Mouse (Mus musculus): Measurements from ENCODE around the gene Gdap1l1. TPM values are rescaled to one million over a fixed set of nuclear protein-coding genes. Genes with fewer than 3 reads are reported as not detected.
A peak's percentile ranks its signal among the peaks of the same experiment; 100 is the strongest.

The Gdap1l1 gene
- total and polyA plus RNA-seq, 2 experiments from 2014 or later, result 147 to 182 TPM

GRCm38 (mm10) chr2:163493031-163493430 lies 54.8 kb downstream of the Gdap1l1 start:
- no peak for TF ChIP-seq CTCF (IDR thresholded peaks at IDR 0.05)
- ATAC-seq (ENCODE audit: low FRiP score), result no peak
- 16% methylated on average over 5 of the region's 5 CpGs for WGBS

GRCm38 (mm10) chr2:163493976-163494375 lies 55.7 kb downstream of the Gdap1l1 start:
- peak; percentile 40 for DNase-seq (ENCODE audit: low spot score)
- no peak for TF ChIP-seq CTCF (IDR thresholded peaks at IDR 0.05)

More at GRCm38 (mm10) chr2:163493031-163493430, 54.8 kb downstream of the Gdap1l1 start:
- H3K9me3 ChIP-seq (ENCODE audit: low read length), result no peaks in the 10 kb centered on the region
- no peak for DNase-seq (ENCODE audit: low spot score)
- H3K9ac ChIP-seq (replicated peaks; ENCODE audit: low read length, poor library complexity, severe bottlenecking), result no peak overlapping the region
- no peaks in the 10 kb centered on the region for H3K36me3 ChIP-seq (ENCODE audit: insufficient read depth, low read length)
- H3K4me3 ChIP-seq (ENCODE audit: low read depth, low read length), result no peak overlapping the region
- no peak overlapping the region for H3K27ac ChIP-seq (ENCODE audit: low read depth, low read length)
- H3K27me3 ChIP-seq (ENCODE audit: insufficient read depth, low read length), result no peaks in the 10 kb centered on the region
- no peak overlapping the region for H3K4me2 ChIP-seq (ENCODE audit: low read depth, low read length, poor library complexity, severe bottlenecking)
- H3K4me1 ChIP-seq (ENCODE audit: insufficient read depth, low read length), result no peaks in the 10 kb centered on the region

GRCm38 (mm10) chr2:163494456-163494855 lies 56.2 kb downstream of the Gdap1l1 start:
- DNase-seq (ENCODE audit: low spot score) (no peak), ATAC-seq (ENCODE audit: low FRiP score) (no peak)
- Histone ChIP-seq H3K9me3 (ENCODE audit: low read length) (no peaks in the 10 kb centered on the region), H3K27me3 (ENCODE audit: insufficient read depth, low read length) (no peaks in the 10 kb centered on the region), H3K4me2 (ENCODE audit: low read depth, low read length, poor library complexity, severe bottlenecking) (no peak overlapping the region), H3K9ac (replicated peaks; ENCODE audit: low read length, poor library complexity, severe bottlenecking) (no peak overlapping the region), H3K27ac (ENCODE audit: low read depth, low read length) (no peak overlapping the region), H3K4me1 (ENCODE audit: insufficient read depth, low read length) (no peaks in the 10 kb centered on the region), H3K36me3 (ENCODE audit: insufficient read depth, low read length) (no peaks in the 10 kb centered on the region), H3K4me3 (ENCODE audit: low read depth, low read length) (no peak overlapping the region)
- WGBS, result 43% methylated on average over 6 of the region's 6 CpGs
- no peak for TF ChIP-seq CTCF (IDR thresholded peaks at IDR 0.05)

More at GRCm38 (mm10) chr2:163493976-163494375, 55.7 kb downstream of the Gdap1l1 start:
- no peak for ATAC-seq (ENCODE audit: low FRiP score)
- no peaks in the 10 kb centered on the region for H3K36me3 ChIP-seq (ENCODE audit: insufficient read depth, low read length)
- H3K4me2 ChIP-seq (ENCODE audit: low read depth, low read length, poor library complexity, severe bottlenecking), result no peak overlapping the region
- H3K9me3 ChIP-seq (ENCODE audit: low read length), result no peaks in the 10 kb centered on the region
- H3K4me1 ChIP-seq (ENCODE audit: insufficient read depth, low read length), result no peaks in the 10 kb centered on the region
- no peak overlapping the region for H3K9ac ChIP-seq (replicated peaks; ENCODE audit: low read length, poor library complexity, severe bottlenecking)
- no peak overlapping the region for H3K27ac ChIP-seq (ENCODE audit: low read depth, low read length)
- H3K4me3 ChIP-seq (ENCODE audit: low read depth, low read length), result no peak overlapping the region
- no peaks in the 10 kb centered on the region for H3K27me3 ChIP-seq (ENCODE audit: insufficient read depth, low read length)
- 47% methylated on average over 5 of the region's 5 CpGs for WGBS

GRCm38 (mm10) chr2:163502219-163502618 lies 63.9 kb downstream of the Gdap1l1 start:
- TF ChIP-seq CTCF (IDR thresholded peaks at IDR 0.05), result no peak
- no peak overlapping the region for H3K27ac ChIP-seq (ENCODE audit: low read depth, low read length)
- no peaks in the 10 kb centered on the region for H3K9me3 ChIP-seq (ENCODE audit: low read length)
- no peaks in the 10 kb centered on the region for H3K36me3 ChIP-seq (ENCODE audit: insufficient read depth, low read length)
- WGBS, result 51% methylated on average over 2 of the region's 2 CpGs
- ATAC-seq (ENCODE audit: low FRiP score) (no peak), DNase-seq (ENCODE audit: low spot score) (no peak)
- H3K9ac ChIP-seq (replicated peaks; ENCODE audit: low read length, poor library complexity, severe bottlenecking), result no peak overlapping the region
- H3K4me3 ChIP-seq (ENCODE audit: low read depth, low read length), result no peak overlapping the region
- no peak overlapping the region for H3K4me2 ChIP-seq (ENCODE audit: low read depth, low read length, poor library complexity, severe bottlenecking)
- H3K4me1 ChIP-seq (ENCODE audit: insufficient read depth, low read length), result no peaks in the 10 kb centered on the region
- no peaks in the 10 kb centered on the region for H3K27me3 ChIP-seq (ENCODE audit: insufficient read depth, low read length)

GRCm38 (mm10) chr2:163503191-163503590 lies 64.9 kb downstream of the Gdap1l1 start:
- H3K9ac ChIP-seq (replicated peaks; ENCODE audit: low read length, poor library complexity, severe bottlenecking), result no peak overlapping the region
- H3K36me3 ChIP-seq (ENCODE audit: insufficient read depth, low read length), result no peaks in the 10 kb centered on the region
- H3K4me1 ChIP-seq (ENCODE audit: insufficient read depth, low read length), result no peaks in the 10 kb centered on the region
- DNase-seq (ENCODE audit: low spot score), result no peak
- TF ChIP-seq CTCF (IDR thresholded peaks at IDR 0.05), result no peak
- 81% methylated on average over 7 of the region's 7 CpGs for WGBS
- H3K4me3 ChIP-seq (ENCODE audit: low read depth, low read length), result no peak overlapping the region
- no peaks in the 10 kb centered on the region for H3K9me3 ChIP-seq (ENCODE audit: low read length)
- no peaks in the 10 kb centered on the region for H3K27me3 ChIP-seq (ENCODE audit: insufficient read depth, low read length)
- no peak overlapping the region for H3K4me2 ChIP-seq (ENCODE audit: low read depth, low read length, poor library complexity, severe bottlenecking)
- no peak for ATAC-seq (ENCODE audit: low FRiP score)
- H3K27ac ChIP-seq (ENCODE audit: low read depth, low read length), result no peak overlapping the region

Other genes with a start within 250 kb of the Gdap1l1 start
- 7.6 and 14.3 TPM in 2 replicates for gene Tox2, start 235.4 kb upstream of the Gdap1l1 start, total RNA-seq (2014; rRNA removed)
- 57.0 and 64.7 TPM in 2 replicates for gene Tox2, start 235.4 kb upstream of the Gdap1l1 start, polyA plus RNA-seq (2015; fragmentation: Nextera tagmentation; extraction: Ambion mirVana)
- gene Jph2, start 40.5 kb upstream of the Gdap1l1 start, total RNA-seq (2014; rRNA removed), result 2.3 and 3.5 TPM in 2 replicates
- gene Jph2, start 40.5 kb upstream of the Gdap1l1 start, polyA plus RNA-seq (2015; fragmentation: Nextera tagmentation; extraction: Ambion mirVana), result 1.5 and 2.2 TPM in 2 replicates
- 27.6 and 29.9 TPM in 2 replicates for gene Oser1, start 13.8 kb upstream of the Gdap1l1 start, total RNA-seq (2014; rRNA removed)
- gene Oser1, start 13.8 kb upstream of the Gdap1l1 start, polyA plus RNA-seq (2015; fragmentation: Nextera tagmentation; extraction: Ambion mirVana), result 63.8 and 64.7 TPM in 2 replicates
- 24.5 and 29.9 TPM in 2 replicates for gene Fitm2, start 34.2 kb downstream of the Gdap1l1 start, total RNA-seq (2014; rRNA removed)
- 15.3 and 15.4 TPM in 2 replicates for gene Fitm2, start 34.2 kb downstream of the Gdap1l1 start, polyA plus RNA-seq (2015; fragmentation: Nextera tagmentation; extraction: Ambion mirVana)
- 0.38 TPM in 2 replicates for gene R3hdml, start 53.8 kb downstream of the Gdap1l1 start, total RNA-seq (2014; rRNA removed)
- 0.21 and 0.70 TPM in 2 replicates for gene R3hdml, start 53.8 kb downstream of the Gdap1l1 start, polyA plus RNA-seq (2015; fragmentation: Nextera tagmentation; extraction: Ambion mirVana)
- gene Hnf4a, start 68.3 kb downstream of the Gdap1l1 start, total RNA-seq (2014; rRNA removed), result not detected in 2 replicates
- gene Hnf4a, start 68.3 kb downstream of the Gdap1l1 start, polyA plus RNA-seq (2015; fragmentation: Nextera tagmentation; extraction: Ambion mirVana), result not detected in 2 replicates
- gene Ttpal, start 163.8 kb downstream of the Gdap1l1 start, total RNA-seq (2014; rRNA removed), result 76.2 and 91.9 TPM in 2 replicates
- 33.5 and 34.7 TPM in 2 replicates for gene Ttpal, start 163.8 kb downstream of the Gdap1l1 start, polyA plus RNA-seq (2015; fragmentation: Nextera tagmentation; extraction: Ambion mirVana)
- gene Serinc3, start 206.7 kb downstream of the Gdap1l1 start, total RNA-seq (2014; rRNA removed), result 96.1 and 101 TPM in 2 replicates
- gene Serinc3, start 206.7 kb downstream of the Gdap1l1 start, polyA plus RNA-seq (2015; fragmentation: Nextera tagmentation; extraction: Ambion mirVana), result 35.9 and 36.9 TPM in 2 replicates
- 90.5 and 102 TPM in 2 replicates for gene Pkig, start 219.9 kb downstream of the Gdap1l1 start, total RNA-seq (2014; rRNA removed)
- 153 and 161 TPM in 2 replicates for gene Pkig, start 219.9 kb downstream of the Gdap1l1 start, polyA plus RNA-seq (2015; fragmentation: Nextera tagmentation; extraction: Ambion mirVana)